Mouse (Mus musculus) left cerebral cortex, postnatal 36 days (tissue): ENCODE measurements around the gene Miga2. TPM values are rescaled to one million over a fixed set of nuclear protein-coding genes. Genes with fewer than 3 reads are reported as not detected.
"Not testable (repeated sequence)": the region's sequence is repeated elsewhere in the genome, so short reads cannot be mapped to it uniquely, and the experiment has no call there.

Experiments used
- DNase-seq, 2 experiments: peaks; one replicate each; pipeline ENCODE4 v3.0.0; 2021 to 2022; ENCODE audit warnings: low spot score in 2 of 2, mixed read lengths in 1 of 2
- intact Hi-C: fragments of 180-260 bp; cut with DNase I; formaldehyde crosslinking; loops from one replicate; pipeline ENCODE4 v1.15.1; 2025
- microRNA-seq: library from miRNA; unstranded; fragments of <30 nt; microRNA quantifications from one replicate; pipeline ENCODE4 v1.2.0, GENCODE M21; 2022
- total RNA-seq, 2 experiments: library from RNA; stranded (reverse); gene quantifications; 2 replicates each; pipeline ENCODE4 v1.2.3; 2021

Miga2 gene
- total RNA-seq, 2 experiments from 2014 or later = 106 to 124 TPM

GRCm38 (mm10) chr2:30415936-30416648, 52.1 kb downstream of the Miga2 start, which contains the start of gene Ptpa:
Gene Ptpa (plus strand): TSS chr2:30416039.
- intact Hi-C loops = loop anchor here (2.0 kb wide), 1 partner anchor 25 kb away; no protein-coding TSS in a partner anchor

GRCm38 (mm10) chr2:30416649-30416965, 52.6 kb downstream of the Miga2 start:
- intact Hi-C loops = loop anchor here (2.0 kb wide), 1 partner anchor 24 kb away; no protein-coding TSS in a partner anchor
- DNase-seq = no peak

More at GRCm38 (mm10) chr2:30415936-30416648, 52.1 kb downstream of the Miga2 start, which contains the start of gene Ptpa:
- peak; percentile 91 to 93 for DNase-seq

GRCm38 (mm10) chr2:30417154-30417553, 53.1 kb downstream of the Miga2 start:
- not testable (repeated sequence) for DNase-seq
- intact Hi-C loops = loop anchor here (2.0 kb wide), 1 partner anchor 24 kb away; no protein-coding TSS in a partner anchor

GRCm38 (mm10) chr2:30417595-30418165, 53.6 kb downstream of the Miga2 start:
- DNase-seq = no peak
- intact Hi-C loops = loop anchor here (2.0 kb wide), 1 partner anchor 23 kb away; no protein-coding TSS in a partner anchor

- intact Hi-C loops = no loop called here
- no peak for DNase-seq
Observed at GRCm38 (mm10) chr2:30418259-30418658, 54.2 kb downstream of the Miga2 start.

GRCm38 (mm10) chr2:30419112-30419511, 55.1 kb downstream of the Miga2 start:
- intact Hi-C loops = no loop called here
- no peak for DNase-seq

- no peak for DNase-seq
- intact Hi-C loops = no loop called here
Observed at GRCm38 (mm10) chr2:30421432-30421831, 57.4 kb downstream of the Miga2 start.

- DNase-seq = no peak
- intact Hi-C loops = no loop called here
Observed at GRCm38 (mm10) chr2:30429156-30429555, 65.1 kb downstream of the Miga2 start.

Small RNA genes lying within 50 kb of the gene (microRNA-seq; reads per million reads assigned to microRNA genes)
- not detected for gene Gm47292

Other genes starting within 250 kb of the Miga2 start
- gene Zer1, start 239.6 kb upstream of the Miga2 start, total RNA-seq = 100 to 1,000 TPM; 154 to 161 TPM
- gene Tbc1d13, start 230.5 kb upstream of the Miga2 start, total RNA-seq = 10 to 100 TPM; 48.0 to 63.9 TPM
- 10 to 100 TPM; 19.3 to 25.0 TPM for gene Endog, start 192.7 kb upstream of the Miga2 start, total RNA-seq
- gene Spout1, start 185.8 kb upstream of the Miga2 start, total RNA-seq = 10 to 100 TPM; 36.8 to 37.4 TPM
- gene Kyat1, start 158.4 kb upstream of the Miga2 start, total RNA-seq = 10 to 100 TPM; 14.2 to 15.4 TPM
- gene Lrrc8a, start 126.5 kb upstream of the Miga2 start, total RNA-seq = 10 to 100 TPM; 59.6 to 62.3 TPM
- gene Gm28035, start 123.7 kb upstream of the Miga2 start, total RNA-seq = 10 to 100 TPM in 1 of 2 experiments, 1 to 10 TPM in 1; 7.8 to 13.6 TPM
- gene Phyhd1, start 98.0 kb upstream of the Miga2 start, total RNA-seq = 10 to 100 TPM; 13.8 to 26.5 TPM
- not detected for gene Gm28038, start 83.2 kb upstream of the Miga2 start, total RNA-seq
- 10 to 100 TPM; 22.3 to 28.8 TPM for gene Dolk, start 77.9 kb upstream of the Miga2 start, total RNA-seq
- 10 to 100 TPM; 17.7 to 26.0 TPM for gene Nup188, start 77.8 kb upstream of the Miga2 start, total RNA-seq
- gene Sh3glb2, start 4.9 kb upstream of the Miga2 start, total RNA-seq = 100 to 1,000 TPM; 267 to 316 TPM
- 10 to 100 TPM; 24.4 to 27.0 TPM for gene Dolpp1, start 28.0 kb downstream of the Miga2 start, total RNA-seq
- gene Crat, start 51.6 kb downstream of the Miga2 start, total RNA-seq = 10 to 100 TPM; 46.3 to 54.5 TPM
- 100 to 1,000 TPM; 175 to 182 TPM for gene Ptpa, start 51.8 kb downstream of the Miga2 start, total RNA-seq
- 10 to 100 TPM; 17.9 to 21.3 TPM for gene Ier5l, start 110.0 kb downstream of the Miga2 start, total RNA-seq
- gene Cstad, start 230.8 kb downstream of the Miga2 start, total RNA-seq = 1 to 10 TPM; 3.9 to 8.0 TPM